Mouse (Mus musculus) E14TG2a.4 (cell line): ENCODE results near the gene Cdkl1.

Experiments used
- CTCF ChIP-seq: conservative IDR thresholded peaks from 2 replicates; pipeline ENCODE4 v1.5.1; 2014; ENCODE audit warnings: low read length
- NANOG ChIP-seq: IDR thresholded peaks from 2 replicates; pipeline ENCODE4 v1.6.1; 2014; ENCODE audit warnings: borderline replicate concordance, low read length, mixed read lengths
- POU5F1 ChIP-seq: IDR thresholded peaks from 2 replicates; pipeline ENCODE4 v1.6.1; 2014; ENCODE audit warnings: low read length, borderline replicate concordance

DNA sequence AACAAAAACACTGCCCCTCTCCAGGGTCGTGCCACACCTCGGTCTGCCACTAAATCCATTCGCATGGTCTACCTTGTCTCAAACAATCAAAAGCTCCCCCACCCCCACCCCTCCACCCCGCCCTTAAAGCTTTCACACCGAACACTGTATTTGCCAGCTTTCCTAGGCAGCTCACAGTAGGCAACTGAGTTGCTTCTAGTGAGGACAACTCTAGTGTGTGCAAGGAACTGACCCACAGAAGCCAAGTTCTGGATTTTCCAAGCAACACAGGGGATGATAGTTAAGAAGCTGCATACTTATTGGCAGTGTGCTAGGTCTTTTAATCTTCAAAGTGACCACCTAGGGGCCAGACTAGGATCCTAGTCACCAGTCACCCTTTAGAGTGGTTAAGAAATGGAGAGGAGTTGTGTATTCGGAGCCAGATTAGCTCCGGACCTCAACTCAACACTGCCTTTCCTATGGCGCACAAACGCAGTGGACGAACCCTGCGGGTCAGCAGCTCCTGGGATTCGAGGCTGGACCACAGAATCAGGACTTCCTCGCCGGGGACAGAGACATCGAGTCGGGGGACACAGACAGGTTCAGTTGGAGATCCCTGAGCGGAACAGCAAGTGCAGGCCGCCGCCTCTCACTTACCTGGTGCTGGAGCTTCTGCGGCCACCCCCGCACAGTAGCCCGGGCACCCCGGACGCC is 66.9 kb downstream of the Cdkl1 start:
- no peak for TF ChIP-seq CTCF
- TF ChIP-seq POU5F1 = no peak
- no peak for TF ChIP-seq NANOG
